9 mouse cellular contexts compared by ENCODE assay signal in genomic region chr5:33434141-33434780, GRCm38 (mm10). TPM values are rescaled to one million over a fixed set of nuclear protein-coding genes. Genes with fewer than 3 reads are reported as not detected.
DNase-seq lines count a peak whose midpoint lies in the region; ATAC-seq and TF ChIP-seq lines count a peak whose summit lies in the region.
"Had no signal": no experiment of that assay in that cellular context is flagged by ENCODE, and none has a peak within 500 bp of the region (broad histone marks: within the 10 kb centered on the region; RNA-seq: fewer than 3 reads in every experiment).

No protein-coding gene starts in this region.

- peaks cover 26% of the 10 kb centered on the region for H3K4me1 ChIP-seq in testis, adult 2 months (ENCODE audit: control insufficient read depth, insufficient read depth, low read length)
- H3K4me1 ChIP-seq in liver, embryonic 15.5 days (replicated peaks) = peaks cover 18% of the 10 kb centered on the region

- H3K27me3 ChIP-seq in testis, adult 2 months (ENCODE audit: control insufficient read depth, insufficient read depth, low read length) = peaks cover 4% of the 10 kb centered on the region
- peaks cover 100% of the 10 kb centered on the region for H3K27me3 ChIP-seq in liver, embryonic 15.5 days

- ATAC-seq in liver, embryonic 15.5 days (ENCODE audit: insufficient read depth) = no peak
- ATAC-seq in cerebellum, adult (ENCODE audit: insufficient number of reproducible peaks, low FRiP score, low TSS enrichment) = no peak

- 1% methylated on average over 58 of the region's 60 CpGs for WGBS in liver, embryonic 15.5 days (ENCODE audit: insufficient replicate concordance)

- peak overlapping the region; percentile 23 for H3K4me2 ChIP-seq in liver, embryonic 15.5 days

- no peak overlapping the region for H3K27ac ChIP-seq in testis, adult 2 months (ENCODE audit: control insufficient read depth, insufficient read depth, low read depth, low read length)
- no peak overlapping the region for H3K27ac ChIP-seq in liver, embryonic 15.5 days (replicated peaks)

- H3K9ac ChIP-seq in liver, embryonic 15.5 days = no peak overlapping the region

- TF ChIP-seq POLR2A in testis, adult 2 months (IDR thresholded peaks at IDR 0.05; ENCODE audit: control insufficient read depth, low read depth, low read length) = no peak

- H3K4me3 ChIP-seq in testis, adult 2 months (ENCODE audit: control insufficient read depth, low read depth, low read length) = peak overlapping the region; percentile 50
- H3K4me3 ChIP-seq in liver, embryonic 15.5 days (replicated peaks) = peak overlapping the region; percentile 18

- H3K36me3 ChIP-seq in testis, adult 2 months (ENCODE audit: control insufficient read depth, insufficient read depth, low read length) = no peaks in the 10 kb centered on the region
- H3K36me3 ChIP-seq in liver, embryonic 15.5 days (replicated peaks) = no peaks in the 10 kb centered on the region

- DNase-seq in cerebellum, adult 8-10 months = peak; percentile 8
- DNase-seq in cerebellum, adult 9-10 months = no peak
- DNase-seq in testis, postnatal 10 days (ENCODE audit: low spot score) = no peak
- DNase-seq in frontal cortex, postnatal 25 days (ENCODE audit: low spot score in 2 of 2) = no peak
- DNase-seq in ovary, postnatal 14 days (ENCODE audit: low spot score) = no peak

- TF ChIP-seq CTCF in testis, adult 2 months (IDR thresholded peaks at IDR 0.05; ENCODE audit: control insufficient read depth, insufficient read depth, insufficient replicate concordance, low read depth, low read length) = no peak

- H3K9me3 ChIP-seq in liver, embryonic 15.5 days (replicated peaks) = no peaks in the 10 kb centered on the region

RNA-seq across cellular contexts. Expression of gene Nkx1-1, which starts 0.5 kb away (rescaled TPM):
- polyA plus RNA-seq in testis, adult 2 months (2012; rRNA removed) = 0.22 and 0.47 TPM in 2 replicates
- polyA plus RNA-seq in liver, embryonic 15.5 days (2015; fragmentation: Nextera tagmentation; extraction: Ambion mirVana) = not detected in 2 replicates
- polyA plus RNA-seq: large intestine, adult 2 months had no signal

RNA-seq across cellular contexts. Expression of gene Uvssa, which starts 55.9 kb away (rescaled TPM):
- 7.9 and 8.3 TPM in 2 replicates for polyA plus RNA-seq in testis, adult 2 months (2012; rRNA removed)
- polyA plus RNA-seq in liver, embryonic 15.5 days (2015; fragmentation: Nextera tagmentation; extraction: Ambion mirVana) = 2.5 and 2.8 TPM in 2 replicates
